Mouse (Mus musculus) CD4-positive naive resting alpha-beta T cell, adult 76 days (primary cell): ENCODE data around the gene Fan1. TPM values are rescaled to one million over a fixed set of nuclear protein-coding genes. Genes with fewer than 3 reads are reported as not detected.

Experiments
- total RNA-seq: library from RNA; stranded (reverse); gene quantifications from one replicate; pipeline ENCODE4 v1.2.4, GENCODE M21; 2023

Gene Fan1
- total RNA-seq: 13.2 TPM

GRCm38 (mm10) chr7:64373830-64374562, at the start of gene Fan1:
TSS of gene Fan1 (minus strand) at chr7:64374095.

GRCm38 (mm10) chr7:64392122-64392818, 18.4 kb upstream of the Fan1 start, which contains the start of the genes Mphosph10 and Mcee:
TSS of gene Mphosph10 (minus strand) at chr7:64392268.
TSS of gene Mcee (plus strand) at chr7:64392607.

Other genes starting within 250 kb of the Fan1 start
- 2.6 TPM for gene Trpm1, start 220.3 kb downstream of the Fan1 start, total RNA-seq
- gene Mtmr10, start 86.4 kb downstream of the Fan1 start, total RNA-seq: 26.6 TPM
- 50.5 TPM for gene Mphosph10, start 18.2 kb upstream of the Fan1 start, total RNA-seq
- gene Mcee, start 18.5 kb upstream of the Fan1 start, total RNA-seq: 8.1 TPM
- not detected for gene Apba2, start 127.6 kb upstream of the Fan1 start, total RNA-seq